Mouse (Mus musculus) c-Kit-positive CD71-negative TER-119-negative erythroid progenitor cells, embryonic 14.5 days (primary cell): ENCODE results near the gene Cdkal1.

Experiments
- DNase-seq: peaks from one replicate; pipeline ENCODE4 v3.0.0-alpha.2; 2013; ENCODE audit warnings: low read depth

Gene Cdkal1

GRCm38 (mm10) chr13:29698307-29698985 is 157.0 kb downstream of the Cdkal1 start:
- DNase-seq: no peak

- DNase-seq: no peak
Measured at GRCm38 (mm10) chr13:29697230-29697629, 158.2 kb downstream of the Cdkal1 start.

- no peak for DNase-seq
Measured at GRCm38 (mm10) chr13:29690734-29691133, 164.7 kb downstream of the Cdkal1 start.

- no peak for DNase-seq
Measured at GRCm38 (mm10) chr13:29688851-29689250, 166.6 kb downstream of the Cdkal1 start.

GRCm38 (mm10) chr13:29687872-29688271 is 167.6 kb downstream of the Cdkal1 start:
- DNase-seq: no peak

GRCm38 (mm10) chr13:29679479-29680186 is 175.8 kb downstream of the Cdkal1 start:
- DNase-seq: no peak

GRCm38 (mm10) chr13:29677559-29677958 is 177.9 kb downstream of the Cdkal1 start:
- no peak for DNase-seq

GRCm38 (mm10) chr13:29670626-29671025 is 184.8 kb downstream of the Cdkal1 start:
- DNase-seq: no peak

GRCm38 (mm10) chr13:29663908-29664307 is 191.6 kb downstream of the Cdkal1 start:
- no peak for DNase-seq

- no peak for DNase-seq
Measured at GRCm38 (mm10) chr13:29655841-29656365, 199.6 kb downstream of the Cdkal1 start.

- DNase-seq: no peak
Measured at GRCm38 (mm10) chr13:29653407-29653806, 202.1 kb downstream of the Cdkal1 start.

GRCm38 (mm10) chr13:29652791-29653190 is 202.7 kb downstream of the Cdkal1 start:
- no peak for DNase-seq

GRCm38 (mm10) chr13:29650576-29651236 is 204.8 kb downstream of the Cdkal1 start:
- DNase-seq: no peak

- DNase-seq: no peak
Measured at GRCm38 (mm10) chr13:29649593-29649992, 205.9 kb downstream of the Cdkal1 start.

- DNase-seq: no peak
Measured at GRCm38 (mm10) chr13:29642226-29642625, 213.2 kb downstream of the Cdkal1 start.

GRCm38 (mm10) chr13:29641200-29641599 is 214.3 kb downstream of the Cdkal1 start:
- DNase-seq: no peak

- DNase-seq: no peak
Measured at GRCm38 (mm10) chr13:29640186-29640585, 215.3 kb downstream of the Cdkal1 start.

- no peak for DNase-seq
Measured at GRCm38 (mm10) chr13:29638303-29638702, 217.2 kb downstream of the Cdkal1 start.

GRCm38 (mm10) chr13:29637788-29638187 is 217.7 kb downstream of the Cdkal1 start:
- no peak for DNase-seq

- DNase-seq: no peak
Measured at GRCm38 (mm10) chr13:29635581-29635980, 219.9 kb downstream of the Cdkal1 start.

- DNase-seq: no peak
Measured at GRCm38 (mm10) chr13:29631342-29631741, 224.1 kb downstream of the Cdkal1 start.

GRCm38 (mm10) chr13:29628607-29629006 is 226.9 kb downstream of the Cdkal1 start:
- DNase-seq: no peak
